Mouse (Mus musculus) cerebellum, adult 18-20 months (tissue): ENCODE data around the gene Prkcb.

ENCODE experiments used
- DNase-seq, 2 experiments: peaks; one replicate each; pipeline ENCODE4 v3.0.0; 2021

The Prkcb gene

DNA sequence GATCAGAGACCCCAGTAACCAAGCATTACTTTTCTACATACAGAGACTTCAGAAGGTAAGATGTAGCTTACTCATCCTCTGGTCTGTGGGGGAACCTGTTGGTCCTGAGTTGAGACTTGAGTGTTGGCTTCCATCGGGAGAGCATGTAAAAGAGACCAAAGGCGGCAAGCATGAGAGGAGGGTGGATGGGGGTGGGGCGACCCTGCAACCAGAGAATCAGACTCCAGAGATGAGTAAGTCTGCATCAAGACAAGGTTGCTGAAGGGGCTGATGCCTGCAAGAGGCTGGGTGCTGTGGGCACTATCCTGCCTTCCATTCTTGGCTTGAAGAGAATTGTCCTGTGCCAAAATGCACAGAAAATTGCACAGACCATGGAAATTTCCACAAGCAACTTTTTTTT, 83.8 kb downstream of the Prkcb start:
- no peak for DNase-seq

DNA sequence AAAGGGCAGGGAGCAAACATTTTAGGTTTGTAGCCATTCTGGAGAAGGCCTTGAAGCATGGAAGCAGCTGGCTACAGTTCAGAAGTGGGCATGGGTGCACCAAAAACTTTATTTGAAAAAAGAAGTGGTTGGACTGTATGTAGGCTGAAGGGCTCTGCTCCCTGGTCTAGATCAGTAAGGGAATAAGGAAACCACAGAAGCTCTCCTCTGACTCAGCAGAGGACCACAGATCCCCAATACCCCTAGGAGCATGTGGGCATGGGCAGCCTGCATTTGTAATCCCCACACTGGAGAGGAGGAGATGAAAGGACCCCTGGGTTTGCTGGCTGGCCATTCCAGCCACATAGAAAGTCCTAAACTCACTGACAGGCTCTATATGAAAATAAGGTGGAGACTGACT, 88.3 kb downstream of the Prkcb start:
- DNase-seq, result no peak

DNA sequence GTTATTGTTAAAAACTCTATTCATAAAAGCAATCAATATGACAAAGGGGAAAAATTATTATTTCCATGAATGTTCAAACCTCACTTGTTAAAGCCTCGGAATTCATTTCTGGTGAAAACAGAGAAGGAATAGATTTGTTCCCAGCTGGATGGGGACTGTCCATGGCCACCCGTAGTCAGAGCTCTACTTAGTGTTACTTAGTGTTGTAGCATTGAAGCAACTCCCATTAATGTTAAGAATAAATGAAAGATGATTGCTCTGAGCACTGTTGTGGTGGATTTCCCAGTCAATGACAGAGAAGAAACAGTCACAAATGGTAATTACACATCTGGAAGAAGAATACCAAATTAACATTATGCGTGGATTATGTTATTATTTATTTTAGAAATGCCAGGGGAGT, 89.4 kb downstream of the Prkcb start:
- no peak for DNase-seq

- peak in 1 of 2 experiments; percentile 53 for DNase-seq
Measured at GRCm38 (mm10) chr7:122378473-122378872, 89.9 kb downstream of the Prkcb start.

DNA sequence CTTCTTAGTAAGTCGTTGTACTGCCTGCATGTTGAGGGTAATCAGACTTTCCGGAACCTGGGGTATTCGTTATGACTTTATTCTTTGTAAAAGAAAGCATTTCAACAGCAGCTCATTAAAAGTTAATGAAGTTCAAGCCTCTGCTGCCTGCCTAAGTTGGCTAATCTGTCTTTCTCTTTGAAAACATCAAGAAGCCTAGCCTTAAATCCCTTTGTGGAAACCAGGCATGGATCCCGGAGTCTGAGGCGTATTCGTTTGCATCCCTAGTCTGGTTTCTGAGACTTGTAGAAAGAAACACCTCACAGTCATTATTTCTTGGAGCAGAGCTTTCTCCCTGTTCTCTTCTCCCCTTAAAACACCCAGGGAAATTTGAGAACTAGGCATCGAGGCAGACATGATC, 90.7 kb downstream of the Prkcb start:
- DNase-seq, result no peak

GRCm38 (mm10) chr7:122380336-122381130, 92.0 kb downstream of the Prkcb start:
- peak; percentile 72 to 80 for DNase-seq

GRCm38 (mm10) chr7:122381560-122381959, 93.0 kb downstream of the Prkcb start:
- DNase-seq, result peak; percentile 48 to 50

GRCm38 (mm10) chr7:122383260-122383659, 94.7 kb downstream of the Prkcb start:
- no peak for DNase-seq

- DNase-seq, result no peak
Measured at GRCm38 (mm10) chr7:122384891-122385290, 96.3 kb downstream of the Prkcb start.

GRCm38 (mm10) chr7:122386567-122386966, 98.0 kb downstream of the Prkcb start:
- no peak for DNase-seq

- peak in 1 of 2 experiments; percentile 1 for DNase-seq
Measured at GRCm38 (mm10) chr7:122387896-122388295, 99.3 kb downstream of the Prkcb start.

DNA sequence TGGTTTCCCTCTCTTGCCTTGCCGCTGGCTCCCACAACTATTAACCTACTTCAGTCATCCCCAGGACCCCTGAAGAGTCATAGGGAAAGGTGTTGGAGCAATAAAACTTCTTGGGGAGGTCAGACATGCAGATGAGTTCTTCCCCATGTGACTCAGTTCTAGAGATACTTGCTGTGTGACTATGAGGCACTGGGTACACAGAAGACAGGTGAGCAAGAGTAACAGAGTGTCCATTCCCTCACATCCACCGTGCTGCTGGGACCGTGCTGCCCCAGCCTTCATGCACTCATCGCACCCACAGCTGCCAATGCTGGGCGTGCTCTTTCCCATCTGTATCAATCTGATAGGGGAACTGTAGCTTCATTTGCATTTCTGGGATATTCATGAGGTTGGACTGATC, 100.3 kb downstream of the Prkcb start:
- peak in 1 of 2 experiments; percentile 2 for DNase-seq

DNA sequence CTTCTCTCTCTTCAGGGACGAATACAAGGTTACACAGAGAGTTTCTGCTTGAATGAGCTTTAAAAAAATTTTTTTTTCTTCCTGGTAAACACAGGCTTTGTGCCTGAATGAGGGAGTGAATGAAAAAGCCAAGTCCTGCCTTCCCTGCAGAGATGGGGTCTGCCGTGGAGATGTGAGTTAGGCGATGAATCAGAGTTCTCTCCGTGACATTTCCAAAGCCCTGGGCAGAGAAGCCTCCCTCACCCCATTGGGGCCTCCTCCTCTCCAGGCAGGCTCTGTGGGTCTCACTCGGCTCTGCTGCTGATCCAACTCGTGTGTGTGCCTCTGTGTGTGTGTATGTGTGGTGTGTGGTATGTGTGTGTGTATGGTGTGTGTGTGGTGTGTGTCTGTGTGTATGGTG, 101.1 kb downstream of the Prkcb start:
- DNase-seq, result peak; percentile 52 to 56

DNA sequence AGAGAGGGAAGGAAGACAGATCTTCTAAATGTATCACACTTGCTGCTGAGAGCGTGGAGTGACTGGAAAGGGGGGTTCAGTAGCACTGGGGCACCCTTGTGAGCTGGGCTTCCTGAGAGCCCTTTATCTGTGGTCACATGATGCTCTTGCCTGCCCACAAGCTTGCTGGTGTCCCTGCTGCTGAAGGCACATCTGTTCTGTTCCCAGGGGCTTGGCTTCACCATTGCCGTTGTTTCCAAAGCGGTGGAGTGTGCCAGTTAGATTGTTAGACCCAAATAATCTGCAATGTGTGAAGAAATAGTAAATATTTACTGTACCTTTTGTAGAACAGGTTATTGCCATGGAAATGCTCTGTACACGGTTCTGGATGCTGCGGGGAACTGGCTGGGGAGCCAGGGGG, 101.6 kb downstream of the Prkcb start:
- peak in 1 of 2 experiments; percentile 30 for DNase-seq

GRCm38 (mm10) chr7:122390683-122391082, 102.1 kb downstream of the Prkcb start:
- DNase-seq, result peak in 1 of 2 experiments; percentile 3

- DNase-seq, result peak in 1 of 2 experiments; percentile 8
Measured at GRCm38 (mm10) chr7:122391382-122391781, 102.8 kb downstream of the Prkcb start.

DNA sequence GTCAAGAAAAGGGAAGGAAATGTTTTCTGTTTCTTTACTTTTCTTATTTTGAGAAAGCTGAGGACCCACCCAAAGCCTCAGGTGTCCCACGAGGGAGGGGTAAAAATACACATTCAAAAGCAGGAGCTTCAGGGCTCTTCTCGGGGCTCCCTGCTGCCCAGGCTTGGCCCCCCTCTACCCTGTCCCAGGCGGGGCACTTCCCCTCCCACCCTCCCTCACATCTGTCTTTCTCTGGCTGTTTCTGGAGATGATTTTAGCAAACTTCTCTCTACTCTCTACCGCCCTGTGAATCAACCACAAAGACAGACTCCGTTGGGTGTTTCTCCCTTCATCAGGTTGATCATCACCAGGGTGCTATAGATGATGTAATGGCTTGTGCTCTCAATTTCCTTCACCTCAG, 105.4 kb downstream of the Prkcb start:
- peak in 1 of 2 experiments; percentile 1 for DNase-seq

- no peak for DNase-seq
Measured at GRCm38 (mm10) chr7:122395159-122395975, 106.8 kb downstream of the Prkcb start.

GRCm38 (mm10) chr7:122395976-122396315, 107.4 kb downstream of the Prkcb start:
- DNase-seq, result no peak

DNA sequence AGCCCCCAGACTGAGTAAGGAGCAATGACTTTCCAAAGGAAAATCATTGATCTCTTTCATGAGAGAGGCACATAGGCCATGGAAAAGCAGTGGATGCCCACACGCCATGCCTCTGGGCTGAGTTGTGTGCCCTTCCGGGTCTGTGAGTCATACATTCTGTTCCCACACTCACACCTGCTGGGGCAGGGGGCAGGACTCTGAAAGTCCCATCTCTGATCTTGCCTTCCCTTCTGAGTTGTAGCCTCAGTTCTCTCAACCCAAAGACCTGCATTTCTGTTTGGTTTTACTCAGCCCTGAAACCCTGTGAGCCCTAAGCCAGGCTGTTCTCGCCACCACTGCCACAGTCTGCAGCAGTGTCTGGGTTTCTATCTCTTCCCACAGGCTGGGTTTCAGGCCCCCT, 109.1 kb downstream of the Prkcb start:
- DNase-seq, result no peak

DNA sequence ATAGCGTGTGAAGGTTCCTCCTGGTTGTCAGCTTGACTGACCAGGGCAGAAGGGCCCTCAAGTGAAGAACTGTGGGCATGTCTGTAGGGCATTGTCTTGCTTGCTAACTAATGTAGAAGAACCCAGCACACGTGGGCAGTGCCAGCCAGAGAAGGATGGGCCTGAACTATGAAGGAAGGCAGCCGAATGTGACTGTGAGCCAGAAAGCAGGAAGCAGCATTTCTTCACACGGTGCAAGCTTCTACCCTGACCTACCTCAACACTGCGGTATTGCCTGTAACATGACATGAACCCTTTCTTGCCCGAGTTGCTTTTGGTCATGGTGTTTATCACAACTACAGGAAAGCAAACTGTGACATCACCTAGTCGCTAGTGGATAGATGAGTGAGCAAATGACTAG, 113.5 kb downstream of the Prkcb start:
- DNase-seq, result no peak

- peak; percentile 45 to 57 for DNase-seq
Measured at GRCm38 (mm10) chr7:122403343-122403742, 114.8 kb downstream of the Prkcb start.

DNA sequence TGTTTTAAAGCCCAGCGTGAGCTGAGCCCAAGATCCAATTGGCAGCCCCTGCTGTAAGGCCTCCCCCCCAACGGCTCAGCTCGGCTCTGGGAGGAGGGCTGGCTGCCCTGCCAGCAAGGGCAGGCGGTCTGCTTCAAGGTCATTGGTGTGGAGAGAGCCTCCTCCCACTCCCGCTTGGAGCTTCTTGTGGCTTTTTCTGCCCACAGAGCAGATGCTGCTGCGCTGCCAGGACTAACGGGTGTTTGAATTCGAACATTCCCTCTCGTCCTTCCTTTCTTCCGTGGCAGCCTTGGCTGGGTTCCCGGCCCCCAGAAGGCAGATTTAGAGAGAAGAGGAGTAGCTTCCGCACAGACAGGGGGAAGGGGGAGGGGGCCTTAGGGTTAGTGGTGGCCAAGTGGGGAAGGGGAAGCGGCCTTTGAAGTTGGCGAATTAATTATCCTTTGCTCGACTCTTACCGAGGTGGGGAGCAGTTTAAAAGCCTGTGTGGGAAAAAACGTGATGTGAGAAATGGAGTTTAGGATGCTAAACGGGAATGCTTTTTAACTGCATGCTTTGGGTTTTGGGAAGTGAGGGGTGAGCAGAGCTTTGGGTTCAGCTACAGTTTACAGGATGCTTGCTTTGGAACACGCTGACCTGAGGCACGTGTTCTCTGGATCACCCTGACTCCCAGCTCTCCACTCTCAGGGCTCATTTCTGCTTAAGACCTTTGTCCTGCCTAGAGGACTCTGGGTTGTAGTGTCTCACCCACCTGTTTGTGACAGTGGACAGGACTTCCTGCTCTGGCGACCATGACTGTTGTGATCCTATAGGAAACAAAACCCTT, 116.2 kb downstream of the Prkcb start:
- DNase-seq, result peak; percentile 83 to 84
